Mouse (Mus musculus) small intestine, adult 2 months (tissue): ENCODE results near the gene Marcksl1. TPM values are rescaled to one million over a fixed set of nuclear protein-coding genes. Genes with fewer than 3 reads are reported as not detected.
"Not testable (repeated sequence)": the region's sequence is repeated elsewhere in the genome, so short reads cannot be mapped to it uniquely, and the experiment has no call there.

Experiments
- H3K27ac ChIP-seq: fragments of 200-500 bp; 2 replicates; pipeline ENCODE4 v1.5.1; 2012; ENCODE audit warnings: low read depth, low read length, control low read depth, inconsistent platforms; ENCODE audit not compliant: insufficient read depth
- H3K27me3 ChIP-seq: fragments of 200-500 bp; 2 replicates; pipeline ENCODE4 v1.6.1; 2012; ENCODE audit warnings: mild to moderate bottlenecking, moderate library complexity, low read length, inconsistent platforms; ENCODE audit not compliant: control insufficient read depth, insufficient read depth
- H3K36me3 ChIP-seq: fragments of 200-500 bp; 2 replicates; pipeline ENCODE4 v1.6.1; 2012; ENCODE audit warnings: mild to moderate bottlenecking, low read length, control low read depth, inconsistent platforms; ENCODE audit not compliant: control insufficient read depth, insufficient read depth
- H3K4me1 ChIP-seq: fragments of 200-500 bp; 2 replicates; pipeline ENCODE4 v1.6.1; 2012; ENCODE audit warnings: low read length, inconsistent platforms, mixed read lengths; ENCODE audit not compliant: control insufficient read depth, insufficient read depth, insufficient read length
- H3K4me3 ChIP-seq: fragments of 200-500 bp; 2 replicates; pipeline ENCODE4 v1.5.1; 2012; ENCODE audit warnings: low read depth, mild to moderate bottlenecking, control low read depth, inconsistent platforms, low read length, moderate library complexity
- CTCF ChIP-seq: fragments of 200-500 bp; IDR thresholded peaks from 2 replicates; pipeline ENCODE4 v1.5.1; 2012; ENCODE audit warnings: low read depth, mild to moderate bottlenecking, control low read depth, inconsistent platforms, low read length, moderate library complexity, mixed read lengths; ENCODE audit not compliant: insufficient replicate concordance, insufficient read length; ENCODE audit errors: extremely low read depth
- POLR2A ChIP-seq: fragments of 200-500 bp; IDR thresholded peaks from 2 replicates; pipeline ENCODE4 v1.6.1; 2012; ENCODE audit warnings: low read depth, mild to moderate bottlenecking, control low read depth, inconsistent platforms, low read length, moderate library complexity
- WGBS: fragments of 180-500 bp; shearing (Covaris S2); methylation state at CpG from one replicate; pipeline ENCODE4 v1.1.7; 2018; 5-methylcytosine and 5-hydroxymethylcytosine counted together
- polyA plus RNA-seq: library from polyadenylated mRNA; depleted of rRNA; stranded (reverse); fragments of >200 nt; gene quantifications from 2 replicates; pipeline ENCODE4 v1.2.3, GENCODE M21; 2012

Marcksl1 gene
- polyA plus RNA-seq, 1 experiment = 37.3 TPM

DNA sequence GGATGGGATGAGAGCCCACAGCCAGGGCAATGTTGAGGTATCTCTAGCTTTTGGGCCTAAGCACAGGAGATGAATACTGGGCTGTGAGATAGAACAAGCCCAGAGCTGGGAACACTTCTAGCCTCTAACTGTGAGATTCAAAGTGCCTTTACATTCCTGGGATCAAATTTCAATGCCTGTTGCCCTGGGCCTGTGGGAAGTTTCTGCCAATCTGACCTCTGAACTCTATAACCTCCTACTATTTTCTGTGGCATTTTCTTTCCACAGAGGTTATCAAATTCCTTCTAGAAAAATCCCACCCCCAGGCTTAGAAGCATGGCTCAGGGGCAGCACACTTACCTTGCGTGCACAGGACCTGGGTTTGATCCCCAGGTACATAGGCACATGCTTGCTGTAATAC lies 36.9 kb downstream of the Marcksl1 start:
- 96% methylated on average over 1 of the region's 1 CpGs for WGBS
- Histone ChIP-seq H3K27me3 (no peaks in the 10 kb centered on the region), H3K36me3 (no peaks in the 10 kb centered on the region), H3K27ac (no peak overlapping the region), H3K4me1 (peaks cover under 1% of the 10 kb centered on the region; the same call in 1 of the 2 replicates), H3K4me3 (no peak overlapping the region)
- TF ChIP-seq POLR2A (no peak), CTCF (no peak)

DNA sequence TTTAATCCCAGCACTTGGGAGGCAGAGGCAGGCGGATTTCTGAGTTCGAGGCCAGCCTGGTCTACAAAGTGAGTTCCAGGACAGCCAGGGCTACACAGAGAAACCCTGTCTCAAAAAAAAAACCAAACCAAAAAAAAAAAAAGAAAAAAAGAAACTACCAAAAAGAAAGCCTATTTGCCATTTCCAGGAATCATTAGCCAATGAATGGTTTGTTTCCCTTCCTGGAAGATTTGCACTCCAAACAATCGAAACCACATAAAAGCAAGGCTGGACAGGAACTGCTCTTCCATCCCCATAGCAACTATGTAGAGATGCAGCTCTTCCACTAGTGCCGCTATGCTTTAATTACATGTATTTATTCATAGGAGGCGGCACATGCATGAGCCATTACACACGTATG lies 41.1 kb downstream of the Marcksl1 start:
- WGBS = 86% methylated on average over 6 of the region's 6 CpGs
- not testable (repeated sequence) for H3K4me3 ChIP-seq, H3K27me3 ChIP-seq, H3K36me3 ChIP-seq, H3K27ac ChIP-seq
- H3K4me1 ChIP-seq = peaks cover 14% of the 10 kb centered on the region

DNA sequence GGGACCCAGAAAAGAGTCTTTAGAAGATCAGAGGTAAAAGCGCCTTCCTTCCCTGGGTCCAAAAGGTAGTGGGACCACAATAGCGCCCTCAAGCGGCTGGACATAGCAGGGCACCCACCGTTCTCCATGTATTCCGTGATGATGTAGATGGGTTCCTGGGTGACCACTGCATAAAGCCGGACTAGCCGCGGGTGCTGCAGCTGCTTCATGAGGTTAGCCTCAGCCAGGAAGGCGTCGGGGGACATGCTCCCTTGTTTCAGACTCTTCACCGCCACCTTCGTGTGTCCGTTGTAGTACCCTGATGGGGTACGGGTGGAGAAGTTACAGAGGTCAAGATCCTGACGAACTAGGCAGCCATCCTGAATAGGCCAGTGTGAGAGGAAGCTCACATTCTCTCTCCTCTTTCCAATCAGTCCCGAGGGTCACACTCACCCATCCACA lies 42.1 kb downstream of the Marcksl1 start:
- WGBS = 6% methylated on average over 16 of the region's 16 CpGs
- Histone ChIP-seq H3K4me3 (peak overlapping the region; percentile 62), H3K27me3 (no peaks in the 10 kb centered on the region), H3K27ac (no peak overlapping the region), H3K4me1 (peaks cover 14% of the 10 kb centered on the region), H3K36me3 (no peaks in the 10 kb centered on the region)
- peak; percentile 47; the same call in 1 of the 2 replicates for TF ChIP-seq CTCF
- TF ChIP-seq POLR2A = no peak

DNA sequence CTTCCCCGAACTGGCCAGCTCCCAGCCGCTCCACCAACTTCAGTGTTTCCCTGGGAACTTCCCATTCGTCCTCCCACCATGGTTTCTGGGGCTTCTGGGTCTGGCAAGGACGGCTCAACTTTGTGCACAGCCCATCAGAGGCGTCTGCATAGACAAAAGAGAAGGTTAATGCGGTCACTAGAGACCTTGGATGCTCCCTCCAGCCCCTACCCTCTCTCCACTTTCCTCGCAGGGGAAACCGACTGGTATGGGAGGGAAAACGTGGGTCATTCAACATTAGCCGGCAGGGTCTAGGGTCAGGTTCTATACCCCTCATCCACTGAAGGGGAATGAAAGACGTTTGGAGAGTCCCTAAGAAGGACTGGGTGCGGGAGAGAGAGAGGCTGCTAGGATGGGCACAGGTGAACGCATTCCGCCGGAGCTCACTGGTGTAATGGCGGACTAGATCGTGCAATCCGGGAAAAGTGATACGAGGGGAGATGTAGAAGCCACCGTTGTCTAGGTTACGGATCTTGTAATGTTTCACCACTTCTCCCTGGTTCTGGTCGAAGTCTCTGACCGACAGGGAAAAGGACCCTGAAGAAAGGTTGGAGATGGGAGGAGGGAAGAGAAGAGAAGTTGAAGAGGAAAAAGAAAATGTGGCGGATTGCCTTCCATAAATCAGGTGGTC lies 42.6 kb downstream of the Marcksl1 start:
- TF ChIP-seq CTCF (no peak), POLR2A (no peak)
- H3K36me3 ChIP-seq = no peaks in the 10 kb centered on the region
- 3% methylated on average over 24 of the region's 24 CpGs for WGBS

DNA sequence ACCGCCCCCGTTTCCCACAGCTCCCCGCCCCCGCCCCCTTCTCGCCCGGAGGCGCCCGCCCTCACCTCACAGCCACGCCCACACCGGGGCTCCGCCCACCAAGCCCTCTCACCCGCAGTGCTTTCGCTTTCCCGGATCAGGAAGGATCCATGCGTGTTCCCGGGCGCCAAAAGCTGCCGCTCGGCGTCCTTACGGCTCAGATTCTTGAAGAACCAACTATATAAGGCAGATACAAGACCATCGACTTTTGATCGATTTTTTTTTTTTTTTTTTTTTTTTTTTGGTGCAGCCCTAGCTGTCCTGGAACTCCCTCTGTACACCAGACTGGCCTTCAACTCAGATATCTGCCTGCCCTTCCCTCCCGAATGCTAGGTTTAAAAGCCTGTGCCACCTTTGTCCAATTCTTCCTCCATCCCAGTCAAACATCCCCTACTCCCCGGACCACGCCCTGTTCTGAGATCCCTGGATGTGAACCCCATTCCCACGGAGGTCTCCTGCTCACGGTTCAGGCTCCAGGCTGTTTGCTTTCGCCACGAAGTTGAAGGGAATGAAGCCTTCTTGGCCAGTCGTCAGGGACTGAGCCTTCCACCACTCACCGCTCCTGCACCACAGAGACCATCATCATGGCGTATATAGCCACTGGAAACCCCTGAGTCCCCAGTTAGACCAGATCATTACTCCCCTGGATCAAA lies 43.3 kb downstream of the Marcksl1 start:
- TF ChIP-seq POLR2A (peak; percentile 60; the same call in 1 of the 2 replicates), CTCF (no peak)
- H3K4me3 ChIP-seq = peak overlapping the region; percentile 62
- H3K36me3 ChIP-seq = no peaks in the 10 kb centered on the region

More for the DNA sequence above, 42.6 kb downstream of the Marcksl1 start:
- Histone ChIP-seq H3K27ac (no peak overlapping the region), H3K27me3 (no peaks in the 10 kb centered on the region), H3K4me1 (peaks cover 14% of the 10 kb centered on the region), H3K4me3 (peak overlapping the region; percentile 62)

DNA sequence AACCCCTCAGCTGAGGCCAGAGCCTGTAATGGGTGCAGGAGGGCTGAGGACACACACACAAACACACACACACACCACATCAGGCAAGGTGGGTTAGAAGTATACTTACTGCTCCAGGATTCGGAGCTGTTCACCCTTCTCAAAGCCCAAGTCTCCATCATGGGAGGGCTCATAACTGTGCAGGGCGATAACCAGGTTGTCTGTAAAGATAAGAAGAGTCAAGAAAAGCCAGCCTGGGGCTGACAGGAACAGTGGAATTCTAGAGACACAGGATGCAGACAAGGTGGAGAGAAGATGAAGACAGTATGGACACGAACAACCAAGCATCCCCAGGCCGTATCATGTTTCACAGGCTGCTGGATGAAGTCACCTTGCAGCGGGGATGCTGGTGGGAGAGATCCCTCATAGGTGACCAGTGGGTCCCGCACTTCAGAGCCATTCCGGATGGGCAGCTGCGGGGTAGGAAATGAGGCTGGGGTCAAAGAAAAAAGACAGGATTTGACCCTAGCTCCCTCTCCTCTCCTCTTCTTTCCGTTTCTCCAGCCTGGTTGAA lies 44.0 kb downstream of the Marcksl1 start:
- WGBS = 83% methylated on average over 9 of the region's 9 CpGs

More for the DNA sequence above, 43.3 kb downstream of the Marcksl1 start:
- peak overlapping the region; percentile 6; the same call in 1 of the 2 replicates for H3K27ac ChIP-seq
- H3K27me3 ChIP-seq = no peaks in the 10 kb centered on the region
- WGBS = 6% methylated on average over 33 of the region's 33 CpGs
- peaks cover 14% of the 10 kb centered on the region for H3K4me1 ChIP-seq

DNA sequence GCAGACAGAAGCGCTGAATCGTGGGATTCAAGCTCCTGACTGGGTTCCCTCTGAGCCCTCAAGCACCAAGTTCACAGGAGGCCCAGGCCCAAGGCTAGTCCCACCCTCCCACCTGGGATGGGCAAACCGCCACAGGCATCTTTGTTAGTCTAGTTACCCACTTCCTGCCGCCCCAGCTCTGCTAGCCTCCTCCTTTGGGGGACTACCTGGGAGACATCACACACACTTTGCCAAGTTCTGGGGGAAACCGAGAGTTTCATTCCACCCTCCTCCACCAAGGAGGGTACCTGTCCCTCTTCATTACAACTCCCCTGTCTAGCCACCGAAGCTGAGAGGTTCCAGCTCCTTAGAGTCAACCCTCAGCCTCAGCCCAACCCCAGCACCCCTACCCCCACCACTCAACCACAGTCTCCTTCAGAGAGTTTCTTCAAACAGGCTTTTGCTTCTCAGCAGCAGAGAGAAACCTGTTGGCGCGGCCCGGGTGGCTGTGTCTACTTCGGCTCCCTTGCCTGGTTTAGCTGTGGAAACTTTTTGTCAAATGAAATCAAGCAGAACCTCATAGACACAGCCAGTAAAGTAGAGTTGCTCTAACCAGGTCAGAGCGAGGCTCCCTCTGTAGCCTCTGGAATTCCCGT lies 45.1 kb downstream of the Marcksl1 start:
- no peak overlapping the region for H3K4me3 ChIP-seq
- H3K27me3 ChIP-seq = no peaks in the 10 kb centered on the region
- WGBS = 82% methylated on average over 12 of the region's 12 CpGs
- no peaks in the 10 kb centered on the region for H3K36me3 ChIP-seq
- no peak for TF ChIP-seq POLR2A
- TF ChIP-seq CTCF = no peak
- H3K4me1 ChIP-seq = peaks cover 15% of the 10 kb centered on the region
- no peak overlapping the region for H3K27ac ChIP-seq

More for the DNA sequence above, 44.0 kb downstream of the Marcksl1 start:
- Histone ChIP-seq H3K4me1 (peaks cover 14% of the 10 kb centered on the region), H3K27ac (no peak overlapping the region), H3K36me3 (no peaks in the 10 kb centered on the region), H3K4me3 (no peak overlapping the region), H3K27me3 (no peaks in the 10 kb centered on the region)
- no peak for TF ChIP-seq CTCF
- no peak for TF ChIP-seq POLR2A
